Mouse (Mus musculus): ENCODE measurements around the gene Ccdc146. TPM values are rescaled to one million over a fixed set of nuclear protein-coding genes. Genes with fewer than 3 reads are reported as not detected.
A peak's percentile ranks its signal among the peaks of the same experiment; 100 is the strongest.

The Ccdc146 gene
- total RNA-seq (2021), result 0.26 TPM in 1 of 2 replicates, not detected in the other
- long read RNA-seq, experiment 1, result 0 reads
- long read RNA-seq, experiment 2, result 0 reads

DNA sequence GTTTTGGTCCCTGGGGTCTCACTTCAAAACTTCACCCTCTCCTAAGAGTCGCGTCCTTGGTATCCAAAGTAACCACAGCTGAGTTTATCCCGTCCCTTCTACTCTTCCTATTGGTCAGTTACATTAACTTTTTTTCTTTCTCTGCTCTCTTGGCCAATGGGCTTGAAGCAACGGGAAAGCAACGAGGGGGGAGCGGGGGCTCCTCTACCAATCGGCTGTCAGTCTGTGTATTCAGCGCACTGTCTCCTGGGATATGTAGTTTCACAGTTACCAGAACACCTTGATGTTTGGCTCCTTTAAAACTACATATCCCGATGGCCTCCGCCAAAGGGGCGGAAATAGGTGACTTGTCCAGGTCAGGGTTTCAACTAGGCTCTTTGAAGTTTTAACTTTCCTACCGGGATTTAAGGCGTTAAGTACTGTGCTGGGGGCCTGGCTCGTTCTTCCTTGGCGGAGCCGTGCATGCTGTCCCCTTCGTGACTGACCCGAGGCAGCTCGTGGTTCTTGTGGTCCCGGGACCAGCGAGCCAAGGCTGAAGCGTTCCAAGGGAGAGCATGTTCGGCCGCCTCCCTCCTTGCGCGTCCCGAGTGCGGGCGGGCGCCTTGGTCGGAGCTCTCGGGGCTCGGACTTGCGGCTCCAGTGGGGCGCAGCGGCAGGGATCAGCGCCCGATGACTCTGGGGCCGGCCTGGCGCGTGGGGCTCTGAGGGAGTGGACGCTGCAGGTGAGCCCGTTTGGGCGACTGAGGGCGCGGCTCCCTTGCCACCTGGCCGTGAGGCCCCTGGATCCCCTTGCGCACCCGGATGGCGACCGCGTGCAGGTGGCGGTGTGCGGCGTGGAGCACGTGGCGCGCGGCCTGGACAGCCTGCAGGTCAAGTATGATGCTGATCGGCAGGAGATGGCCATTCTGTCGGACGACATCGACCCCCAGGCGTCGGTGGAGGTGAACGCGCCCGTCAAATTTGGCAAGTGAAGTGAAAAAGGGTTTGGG is at the start of gene Ccdc146, which contains the start of gene Fam185a:
TSS of gene Ccdc146 (minus strand) at position 64 of the 989 bp plus-strand sequence.
TSS of gene Fam185a (plus strand) at position 345 of the 989 bp plus-strand sequence.
- peak; percentile 94 for DNase-seq

DNA sequence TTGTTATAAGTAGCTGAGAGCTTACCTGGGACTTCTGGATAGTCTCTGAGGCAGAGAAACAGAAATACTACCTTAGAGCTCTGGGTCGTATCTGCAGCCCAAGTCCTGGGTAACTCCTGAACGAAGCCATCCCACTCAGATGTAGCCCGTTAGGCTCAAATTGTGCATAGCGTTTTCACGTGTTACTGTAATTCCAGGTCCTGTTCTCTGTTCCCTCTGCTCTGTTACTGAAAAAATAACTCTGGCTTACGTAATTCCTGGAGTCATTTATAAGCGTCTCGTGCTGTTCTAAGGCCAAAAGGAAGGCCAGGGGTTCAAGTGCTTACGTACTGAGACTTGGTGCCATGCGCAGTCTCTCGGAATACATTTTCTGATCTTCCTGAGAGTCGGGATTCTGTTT is 43.6 kb upstream of the Ccdc146 start:
- no peak for DNase-seq

- no peak for DNase-seq
Measured at GRCm38 (mm10) chr5:21467387-21467786, 42.9 kb upstream of the Ccdc146 start.

DNA sequence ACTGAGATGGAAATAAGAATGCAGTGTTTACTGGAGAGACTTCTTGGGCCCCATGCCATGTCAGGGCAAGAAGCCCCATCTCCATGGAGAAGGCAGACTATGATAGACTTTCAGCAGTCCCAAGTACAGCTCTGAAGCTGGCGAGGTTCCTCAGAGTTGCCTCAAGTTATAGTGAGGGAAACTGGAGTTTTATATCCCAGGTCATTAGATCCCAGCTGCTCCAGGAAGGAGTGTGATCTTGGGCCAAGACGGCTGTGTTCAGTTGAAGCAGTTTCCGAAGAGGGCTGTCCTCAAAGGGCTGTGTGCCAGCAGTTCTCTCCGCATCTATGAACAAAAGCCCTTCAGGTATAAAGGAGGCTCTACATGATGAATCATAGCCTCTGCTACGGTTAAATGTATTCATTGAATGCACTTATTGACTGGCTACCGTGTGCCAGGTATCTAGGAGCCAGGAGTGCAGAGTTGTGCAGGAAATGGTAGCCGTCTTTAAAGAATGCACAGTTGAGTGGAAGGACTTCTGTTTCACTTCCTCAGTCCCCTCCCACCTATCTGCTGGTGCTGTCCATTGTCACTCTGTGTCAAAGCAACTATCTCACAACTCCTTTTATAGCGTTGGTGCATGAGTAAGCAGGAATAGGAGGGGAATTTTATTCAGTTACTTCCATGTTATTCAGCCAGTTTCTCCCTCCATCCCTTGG is 16.5 kb upstream of the Ccdc146 start:
- DNase-seq, result no peak

- DNase-seq, result no peak
Measured at GRCm38 (mm10) chr5:21439446-21440110, 15.1 kb upstream of the Ccdc146 start.

GRCm38 (mm10) chr5:21438428-21438827 is 14.0 kb upstream of the Ccdc146 start:
- no peak for DNase-seq

- DNase-seq, result no peak
Measured at GRCm38 (mm10) chr5:21436471-21436975, 12.0 kb upstream of the Ccdc146 start.

DNA sequence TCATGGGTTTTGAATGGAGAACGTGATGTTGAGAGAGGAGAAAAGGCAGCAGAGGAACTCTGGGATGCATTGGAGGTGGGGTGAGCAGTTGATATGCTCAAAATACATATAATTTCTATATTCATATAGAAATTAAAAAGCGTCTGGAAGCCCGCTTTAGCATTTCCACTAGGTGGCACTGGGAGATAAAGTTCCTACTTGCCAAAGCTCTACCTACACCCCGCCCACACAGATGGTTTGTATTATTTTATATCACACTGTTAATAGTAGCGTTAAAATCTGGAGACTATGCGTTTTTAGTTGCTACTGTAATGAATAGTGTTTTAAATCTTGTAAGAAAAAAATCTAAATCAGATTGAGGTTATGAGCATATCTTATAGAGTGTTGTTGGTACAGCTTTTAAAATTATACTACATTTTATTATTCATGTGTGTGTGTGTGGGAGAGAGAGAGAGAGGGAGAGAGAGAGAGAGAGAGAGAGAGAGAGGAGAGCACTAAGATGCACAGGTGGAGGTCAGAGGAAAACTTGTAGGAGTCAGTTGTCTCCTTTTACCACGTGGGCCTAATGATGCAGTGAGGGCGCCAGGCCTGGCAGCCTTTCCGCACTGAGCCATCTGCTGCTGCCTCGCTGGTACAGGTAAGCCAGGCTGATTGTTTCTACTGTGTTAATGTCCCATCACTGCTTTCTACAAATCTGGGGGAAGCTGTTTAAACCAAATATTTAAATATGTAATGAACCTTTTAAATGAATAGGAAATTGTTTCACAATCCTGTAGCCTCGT is 9.9 kb upstream of the Ccdc146 start:
- DNase-seq, result no peak

DNA sequence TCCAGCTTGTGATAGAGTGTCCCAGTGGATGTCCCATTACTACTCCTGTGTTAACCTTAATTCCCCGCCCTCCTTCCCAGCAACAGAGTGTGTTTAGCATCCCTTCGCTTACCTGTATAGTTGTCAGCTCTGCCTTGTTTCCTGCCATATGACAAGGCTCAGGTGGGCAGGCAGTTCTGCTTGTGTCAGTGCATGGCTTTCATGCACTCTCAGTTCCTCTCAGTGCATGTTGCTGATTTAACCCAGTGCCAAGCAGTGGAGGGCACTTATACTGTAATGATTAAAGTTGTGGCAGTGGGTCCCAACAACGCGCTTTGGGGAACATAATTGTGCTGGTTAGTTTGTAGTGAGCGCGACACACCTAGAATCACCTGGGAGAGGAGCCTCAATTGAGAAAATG is 2.2 kb upstream of the Ccdc146 start:
- DNase-seq, result no peak

DNA sequence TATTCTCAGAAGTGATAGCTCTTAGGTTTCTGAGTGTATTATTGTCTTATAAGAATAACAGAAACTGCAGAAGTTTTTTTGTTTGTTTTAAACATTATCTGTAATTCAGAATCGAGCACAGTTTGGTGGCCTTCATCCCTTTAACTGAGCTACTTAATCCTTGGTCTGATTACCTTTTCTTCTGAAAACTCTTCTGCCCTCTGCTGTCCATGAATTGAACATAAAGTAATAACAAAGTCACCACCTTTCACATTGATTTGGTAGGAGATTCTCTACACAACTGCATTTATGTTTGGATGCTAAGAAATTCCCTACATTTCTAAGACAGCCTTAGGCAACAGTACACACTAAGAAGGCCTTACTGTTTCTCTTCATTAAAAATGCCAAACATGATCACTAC is 3.9 kb downstream of the Ccdc146 start:
- DNase-seq, result no peak

- no peak for DNase-seq
Measured at GRCm38 (mm10) chr5:21418613-21419012, 5.9 kb downstream of the Ccdc146 start.

DNA sequence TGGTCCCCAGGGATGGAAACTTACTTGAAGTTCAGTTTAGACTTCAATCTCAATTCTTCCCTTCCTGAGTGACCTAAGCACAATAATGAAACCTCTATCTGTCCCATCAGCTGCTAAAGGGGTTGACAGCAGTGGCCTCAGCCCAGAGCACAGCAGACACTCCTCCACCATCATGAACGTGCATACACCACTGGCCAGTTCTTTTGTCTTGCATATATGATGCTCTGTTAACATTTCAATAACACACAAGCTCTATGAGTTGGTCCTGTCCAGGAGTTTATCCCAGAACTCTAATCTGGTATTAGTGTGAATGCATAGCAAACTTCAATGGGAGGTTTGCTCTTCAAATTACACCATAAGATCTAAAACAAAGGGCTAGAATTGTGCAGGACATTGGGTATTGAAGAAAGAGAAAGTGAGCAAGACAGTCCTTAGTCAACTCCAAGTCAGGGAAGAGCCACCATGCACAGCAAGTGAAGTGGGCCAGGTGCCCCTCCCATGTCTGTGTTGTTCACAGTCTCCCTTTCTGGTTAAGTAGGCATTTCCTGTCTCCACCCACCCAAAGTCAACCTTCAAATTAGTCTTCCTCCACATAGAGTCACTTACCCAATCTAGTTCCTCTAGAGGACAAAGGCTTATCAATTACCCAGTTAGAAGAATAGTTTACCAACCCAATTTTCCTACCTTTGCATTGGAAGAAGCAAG is 10.2 kb downstream of the Ccdc146 start:
- no peak for DNase-seq

DNA sequence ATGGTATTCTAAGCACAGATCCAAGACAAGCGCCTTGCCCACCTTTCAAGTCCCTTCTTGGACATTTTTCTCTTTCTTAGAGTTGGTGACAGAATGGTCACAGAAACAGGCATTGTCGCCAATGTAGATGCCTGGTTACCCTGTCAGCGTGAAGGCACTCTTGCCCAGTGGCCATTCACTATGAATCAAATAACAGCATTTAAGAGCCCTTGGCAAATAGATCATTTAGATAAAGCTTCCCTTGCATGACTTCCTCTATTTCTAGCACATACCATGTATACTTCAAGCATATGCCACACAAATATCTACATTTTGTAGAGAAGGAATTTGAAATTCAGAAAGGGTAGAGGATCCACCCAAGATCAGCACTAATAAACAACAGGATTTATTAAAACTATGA is 11.2 kb downstream of the Ccdc146 start:
- DNase-seq, result no peak

DNA sequence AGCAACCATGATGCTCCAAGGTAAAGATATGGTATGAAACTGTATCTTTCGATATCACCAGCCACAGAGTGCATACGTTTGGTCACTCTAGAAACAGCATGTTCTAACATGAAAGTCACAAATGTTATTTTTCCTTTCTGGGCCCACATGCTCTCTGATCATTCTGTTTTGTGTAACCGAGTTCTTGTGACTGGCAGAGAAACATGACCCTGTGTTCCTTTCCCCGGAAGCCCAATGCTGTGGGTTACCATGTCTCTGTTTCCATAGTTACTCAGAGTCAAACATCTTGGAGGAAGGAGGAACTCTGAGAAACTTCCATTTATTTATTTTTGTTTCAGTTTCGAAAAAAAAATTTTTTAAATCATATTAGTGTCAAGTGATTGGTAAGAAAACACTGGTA is 12.4 kb downstream of the Ccdc146 start:
- no peak for DNase-seq

- DNase-seq, result no peak
Measured at GRCm38 (mm10) chr5:21411261-21411666, 13.2 kb downstream of the Ccdc146 start.

GRCm38 (mm10) chr5:21395205-21395840 is 29.2 kb downstream of the Ccdc146 start:
- no peak for DNase-seq

- DNase-seq, result no peak
Measured at GRCm38 (mm10) chr5:21394562-21394961, 29.9 kb downstream of the Ccdc146 start.

GRCm38 (mm10) chr5:21391616-21392384 is 32.7 kb downstream of the Ccdc146 start:
- DNase-seq, result peak; percentile 57

DNA sequence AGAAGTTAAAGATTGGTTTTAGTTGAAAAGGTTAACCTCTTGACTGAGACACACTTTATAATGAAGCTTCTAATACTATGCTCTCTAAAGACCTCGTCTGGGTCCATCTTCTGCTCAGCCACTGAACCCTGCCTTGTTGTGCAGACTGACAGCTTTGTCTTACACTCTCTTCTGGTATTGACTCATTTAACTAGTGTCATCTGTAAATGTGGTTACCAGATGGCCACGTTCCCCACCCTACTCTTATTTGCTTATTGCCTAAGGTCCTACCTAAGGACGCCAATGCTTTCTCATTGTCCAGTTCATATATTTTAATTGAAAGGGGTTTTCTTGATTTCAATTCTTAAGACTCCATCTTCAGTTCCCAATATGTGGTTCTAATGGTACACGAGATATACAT is 35.6 kb downstream of the Ccdc146 start:
- no peak for DNase-seq
